Mouse (Mus musculus) forebrain, embryonic 10.5 days (tissue): ENCODE results near the gene Mag. TPM values are rescaled to one million over a fixed set of nuclear protein-coding genes. Genes with fewer than 3 reads are reported as not detected.
"Not testable (repeated sequence)": the region's sequence is repeated elsewhere in the genome, so short reads cannot be mapped to it uniquely, and the experiment has no call there.

ENCODE experiments used
- DNase-seq: peaks from one replicate; pipeline ENCODE4 v3.0.0-alpha.2; 2017; ENCODE audit warnings: low spot score; ENCODE audit errors: extremely low spot score
- H3K27ac ChIP-seq: fragments of 300-500 bp; sonication (generic); 2 replicates; pipeline ENCODE4 v1.5.1; 2016; ENCODE audit warnings: mild to moderate bottlenecking
- H3K27me3 ChIP-seq: fragments of 300-500 bp; sonication (generic); 2 replicates; pipeline ENCODE4 v1.6.1; 2016; ENCODE audit warnings: mild to moderate bottlenecking; ENCODE audit not compliant: poor library complexity, severe bottlenecking
- H3K36me3 ChIP-seq: fragments of 300-500 bp; sonication (generic); replicated peaks from 2 replicates; pipeline ENCODE4 v1.6.1; 2016; ENCODE audit warnings: mild to moderate bottlenecking, moderate library complexity
- H3K4me1 ChIP-seq: fragments of 300-500 bp; sonication (generic); 2 replicates; pipeline ENCODE4 v1.6.1; 2016
- H3K4me3 ChIP-seq: fragments of 300-500 bp; sonication (generic); 2 replicates; pipeline ENCODE4 v1.5.1; 2016; ENCODE audit warnings: mild to moderate bottlenecking, moderate library complexity
- H3K9me3 ChIP-seq: fragments of 300-500 bp; sonication (generic); 2 replicates; pipeline ENCODE4 v1.6.1; 2016; ENCODE audit warnings: mild to moderate bottlenecking, moderate library complexity
- WGBS: fragments of 180-500 bp; shearing (Covaris S2); methylation state at CpG from one replicate; pipeline ENCODE4 v1.1.7; 2016; 5-methylcytosine and 5-hydroxymethylcytosine counted together
- polyA plus RNA-seq: library from polyadenylated mRNA; unstranded; fragments of >200 nt; fragmentation: Nextera tagmentation; extraction: Ambion mirVana; gene quantifications from 2 replicates; pipeline ENCODE4 v1.2.1, GENCODE M21; 2016

The Mag gene
- polyA plus RNA-seq, 1 experiment from 2014 or later: 0.35 TPM

DNA sequence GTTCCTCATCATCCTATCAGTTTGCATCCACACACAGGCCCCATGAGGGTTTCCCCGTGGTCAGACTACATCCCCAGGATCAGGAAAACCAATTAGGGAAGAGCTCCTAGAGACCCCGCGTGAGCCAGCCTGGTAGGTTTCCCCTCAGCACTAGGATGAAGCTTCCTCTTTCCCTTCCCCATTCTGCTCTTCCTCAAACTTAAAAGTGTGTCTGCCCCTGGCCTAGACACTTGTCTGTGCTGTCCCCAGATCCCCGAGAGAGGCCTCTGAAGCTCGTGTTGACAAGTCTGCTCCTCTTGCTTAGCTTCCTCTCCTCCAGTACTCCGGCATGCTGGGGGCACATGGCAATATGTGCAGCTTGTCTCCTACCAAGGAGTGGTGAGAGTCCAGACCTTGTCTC lies 38.8 kb upstream of the Mag start:
- H3K27ac ChIP-seq: no peak overlapping the region
- H3K36me3 ChIP-seq: peaks cover 75% of the 10 kb centered on the region
- no peak for DNase-seq
- H3K27me3 ChIP-seq: no peaks in the 10 kb centered on the region
- H3K4me3 ChIP-seq: no peak overlapping the region
- peaks cover 19% of the 10 kb centered on the region for H3K4me1 ChIP-seq
- WGBS: 92% methylated on average over 6 of the region's 6 CpGs
- H3K9me3 ChIP-seq: no peaks in the 10 kb centered on the region

DNA sequence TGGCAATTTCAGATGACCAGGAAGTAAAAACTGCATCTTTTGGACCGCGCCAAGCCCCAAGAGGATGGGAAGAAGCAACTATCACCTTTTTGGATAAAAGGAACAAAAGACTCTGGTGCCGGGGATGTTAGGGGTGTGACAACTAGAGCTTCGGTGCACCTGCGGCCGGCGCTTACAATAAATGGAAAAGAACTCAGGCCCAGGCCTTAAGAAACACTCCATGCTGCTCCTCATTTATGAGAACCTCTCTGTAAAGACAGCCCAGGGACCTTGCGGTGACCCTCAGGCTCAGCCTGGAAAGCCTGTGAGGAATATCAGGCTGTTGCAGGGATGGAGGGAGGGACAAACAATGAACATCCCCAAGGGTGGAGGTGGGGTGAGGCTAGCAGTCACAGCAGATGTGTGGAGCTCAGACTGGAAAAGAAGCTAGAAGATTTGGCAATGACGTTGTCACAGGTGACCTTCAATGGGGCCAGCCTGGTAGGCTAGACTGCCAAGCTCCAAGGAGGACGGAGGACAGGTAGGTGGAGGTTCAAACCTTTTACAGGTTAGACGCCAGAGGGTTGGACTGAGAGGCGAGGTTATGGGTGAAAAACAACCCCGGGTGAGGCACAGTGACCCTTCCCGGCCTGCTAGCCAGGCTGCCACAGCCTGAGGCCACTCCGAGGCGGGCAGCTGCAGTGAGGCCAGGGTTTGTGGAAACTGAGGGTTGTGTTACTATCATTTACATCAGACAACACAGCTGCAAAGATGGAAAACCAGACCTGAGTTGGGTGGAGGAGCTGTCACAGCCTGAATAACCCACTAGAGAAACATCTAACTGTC lies 38.0 kb upstream of the Mag start:
- no peak overlapping the region for H3K27ac ChIP-seq
- H3K36me3 ChIP-seq: peaks cover 73% of the 10 kb centered on the region
- 94% methylated on average over 16 of the region's 16 CpGs for WGBS
- peaks cover 11% of the 10 kb centered on the region for H3K4me1 ChIP-seq
- H3K27me3 ChIP-seq: no peaks in the 10 kb centered on the region
- H3K4me3 ChIP-seq: no peak overlapping the region
- no peaks in the 10 kb centered on the region for H3K9me3 ChIP-seq
- no peak for DNase-seq

DNA sequence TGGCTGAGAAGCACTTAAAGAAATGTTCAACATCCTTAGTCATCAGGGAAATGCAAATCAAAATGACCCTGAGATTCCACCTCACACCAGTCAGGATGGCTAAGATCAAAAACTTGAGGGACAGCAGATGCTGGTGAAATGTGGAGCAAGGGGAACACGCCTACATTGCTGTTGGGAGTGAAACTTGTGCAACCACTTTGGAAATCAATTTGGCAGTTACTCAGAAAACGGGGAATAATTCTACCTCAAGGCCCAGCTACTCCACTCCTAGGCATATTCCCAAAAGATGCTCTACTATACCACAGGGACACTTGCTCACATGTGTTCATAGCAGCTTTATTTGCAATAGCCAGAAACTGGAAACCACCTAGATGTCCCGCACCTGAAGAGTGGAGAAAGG lies 35.2 kb upstream of the Mag start:
- WGBS: 83% methylated on average over 3 of the region's 3 CpGs
- DNase-seq, H3K27me3 ChIP-seq, H3K4me1 ChIP-seq, H3K27ac ChIP-seq, H3K9me3 ChIP-seq, H3K4me3 ChIP-seq: not testable (repeated sequence)
- H3K36me3 ChIP-seq: peaks cover 87% of the 10 kb centered on the region

DNA sequence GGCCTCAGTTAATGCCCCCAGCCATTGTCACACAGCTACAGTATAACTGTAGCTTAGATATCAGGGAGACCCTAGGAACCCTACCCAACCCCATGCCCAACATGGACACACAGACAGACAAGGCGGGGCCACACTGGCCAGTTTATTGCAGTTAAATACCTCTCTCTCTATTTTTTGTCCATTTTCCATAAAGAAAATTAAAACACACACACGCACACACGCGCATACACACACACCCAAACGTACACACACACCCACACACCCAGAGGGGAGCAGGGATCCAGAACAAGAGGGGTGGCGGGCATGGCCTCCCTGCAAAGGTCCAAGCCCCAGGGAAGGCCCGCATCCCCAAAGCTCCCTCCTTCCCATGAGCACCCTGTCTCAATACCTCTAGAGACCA lies 31.2 kb upstream of the Mag start:
- H3K4me3 ChIP-seq: no peak overlapping the region
- no peak for DNase-seq
- no peaks in the 10 kb centered on the region for H3K27me3 ChIP-seq
- H3K4me1 ChIP-seq: no peaks in the 10 kb centered on the region
- WGBS: 94% methylated on average over 7 of the region's 7 CpGs
- H3K27ac ChIP-seq: no peak overlapping the region
- H3K9me3 ChIP-seq: no peaks in the 10 kb centered on the region
- H3K36me3 ChIP-seq: peaks cover 48% of the 10 kb centered on the region

DNA sequence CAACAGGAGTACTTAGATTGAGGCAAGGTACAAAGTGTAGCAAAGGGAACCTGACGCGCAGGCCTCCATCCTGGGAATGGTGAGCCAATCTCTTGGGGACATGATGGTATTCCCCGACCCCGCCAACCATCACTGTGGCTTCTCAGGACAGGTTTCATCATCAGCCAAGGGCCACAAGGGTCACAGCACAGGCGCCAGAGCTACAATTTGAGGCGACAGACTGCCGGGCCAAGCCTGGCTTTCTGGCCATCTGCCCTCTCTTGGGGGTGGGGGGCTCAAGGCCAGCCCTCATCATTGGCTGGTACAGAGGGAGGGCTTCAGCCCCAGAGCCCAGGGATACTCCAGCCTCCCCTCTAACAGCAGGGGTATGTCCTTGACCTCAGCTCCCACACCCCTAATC lies 30.8 kb upstream of the Mag start:
- not testable (repeated sequence) for H3K27me3 ChIP-seq, H3K27ac ChIP-seq, DNase-seq, H3K4me3 ChIP-seq, H3K9me3 ChIP-seq, H3K4me1 ChIP-seq
- peaks cover 44% of the 10 kb centered on the region for H3K36me3 ChIP-seq
- WGBS: 94% methylated on average over 7 of the region's 7 CpGs

DNA sequence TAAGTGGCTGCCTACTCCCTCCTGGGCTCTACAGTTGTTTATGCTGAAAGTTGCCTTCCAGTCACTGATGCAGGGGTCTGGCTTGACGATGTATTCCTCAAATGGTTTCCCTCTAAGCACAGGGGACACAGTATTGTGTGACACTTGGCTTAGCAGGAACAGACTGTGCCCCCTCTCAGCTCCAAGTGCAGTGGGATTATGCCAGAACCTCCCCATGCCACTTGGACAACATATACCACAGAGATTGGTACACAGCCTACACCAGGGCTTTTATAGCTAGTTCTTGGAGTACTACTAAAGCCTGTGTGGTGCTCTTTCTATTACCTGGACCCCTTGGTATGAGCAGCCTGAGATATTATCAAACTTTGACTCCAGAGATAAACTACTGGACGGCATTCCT lies 30.0 kb upstream of the Mag start:
- 74% methylated on average over 2 of the region's 2 CpGs for WGBS
- peaks cover 37% of the 10 kb centered on the region for H3K36me3 ChIP-seq
- not testable (repeated sequence) for DNase-seq, H3K4me3 ChIP-seq, H3K27me3 ChIP-seq, H3K9me3 ChIP-seq, H3K4me1 ChIP-seq, H3K27ac ChIP-seq

DNA sequence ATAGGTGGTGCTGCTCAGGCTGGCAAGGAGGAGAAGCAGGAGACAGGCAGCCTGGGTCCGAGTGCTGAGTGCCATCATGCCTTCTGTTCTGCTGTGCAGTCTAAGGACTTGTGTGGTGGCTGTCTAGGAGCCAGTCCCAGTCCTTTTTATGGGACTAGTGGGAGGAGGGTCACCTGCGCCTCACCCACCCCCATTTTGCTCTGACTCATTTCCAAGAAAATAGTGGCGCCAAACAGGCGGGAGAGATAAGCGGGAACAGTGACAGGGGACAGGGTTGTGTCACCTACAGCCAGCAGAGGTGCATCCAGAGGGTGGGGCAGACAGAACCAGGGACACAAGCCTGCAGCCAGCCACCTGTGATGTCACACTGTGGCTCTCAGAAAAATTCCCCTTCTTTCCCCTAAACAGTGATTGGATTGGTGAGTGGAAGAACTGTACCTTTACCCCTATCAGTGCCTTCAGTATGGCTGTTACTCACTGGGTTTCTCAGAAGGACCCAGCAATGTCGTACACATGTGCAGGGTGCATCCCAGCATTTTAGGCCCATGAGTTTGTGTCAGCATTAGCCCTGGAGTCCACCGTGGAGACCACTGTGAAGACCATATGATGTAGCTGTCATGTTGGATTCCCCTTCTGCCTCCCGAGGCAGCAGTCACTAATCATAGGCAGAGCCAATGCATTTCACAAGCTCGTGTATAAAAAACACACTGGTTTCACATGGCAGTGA lies 29.4 kb upstream of the Mag start, which contains the start of gene Hamp:
TSS of gene Hamp (minus strand) at position 124 of the 727 bp plus-strand sequence.
- no peaks in the 10 kb centered on the region for H3K4me1 ChIP-seq
- H3K9me3 ChIP-seq: no peaks in the 10 kb centered on the region
- no peak for DNase-seq
- no peak within 1 kb of the TSS for H3K27ac ChIP-seq
- peaks cover 30% of the 10 kb centered on the region for H3K36me3 ChIP-seq
- no peaks in the 10 kb centered on the region for H3K27me3 ChIP-seq
- 78% methylated on average over 9 of the region's 9 CpGs for WGBS
- H3K4me3 ChIP-seq: no peak within 1 kb of the TSS

DNA sequence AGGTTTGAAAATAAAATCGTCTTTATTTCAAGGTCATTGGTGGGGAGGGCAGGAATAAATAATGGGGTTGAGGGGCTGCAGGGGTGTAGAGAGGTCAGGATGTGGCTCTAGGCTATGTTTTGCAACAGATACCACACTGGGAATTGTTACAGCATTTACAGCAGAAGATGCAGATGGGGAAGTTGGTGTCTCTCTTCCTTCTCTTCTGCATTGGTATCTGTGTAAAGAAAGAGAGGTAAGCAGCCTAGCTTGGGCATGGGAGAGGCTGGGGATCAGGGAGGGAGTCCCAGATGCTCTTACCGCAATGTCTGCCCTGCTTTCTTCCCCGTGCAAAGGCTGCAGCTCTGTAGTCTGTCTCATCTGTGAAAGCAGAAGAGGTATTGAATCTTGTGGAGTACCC lies 27.7 kb upstream of the Mag start:
- not testable (repeated sequence) for H3K4me3 ChIP-seq, H3K9me3 ChIP-seq, H3K27me3 ChIP-seq, H3K4me1 ChIP-seq, H3K27ac ChIP-seq, DNase-seq
- WGBS: 55% methylated on average over 3 of the region's 3 CpGs
- peaks cover 20% of the 10 kb centered on the region for H3K36me3 ChIP-seq

DNA sequence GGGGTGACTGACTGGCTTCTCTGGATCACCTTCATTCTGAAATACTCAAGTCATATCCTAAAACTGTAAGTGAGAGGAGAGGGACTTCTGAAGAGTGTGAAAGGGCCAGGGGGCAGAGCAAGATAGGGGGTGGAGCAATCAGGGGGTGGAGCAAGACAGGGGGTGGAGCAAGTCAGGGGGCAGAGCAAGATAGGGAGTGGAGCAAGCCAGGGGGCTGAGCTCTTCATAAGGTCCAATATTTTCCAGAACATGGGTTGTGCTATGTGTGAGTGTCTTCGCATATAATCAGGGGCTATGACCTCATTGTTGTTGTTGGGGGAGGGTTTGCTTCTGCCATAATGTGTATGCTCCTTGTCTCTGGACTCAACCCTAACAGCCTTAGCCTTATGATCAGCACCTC lies 25.4 kb upstream of the Mag start:
- H3K27me3 ChIP-seq, H3K9me3 ChIP-seq, H3K4me1 ChIP-seq, H3K36me3 ChIP-seq, H3K4me3 ChIP-seq, H3K27ac ChIP-seq, DNase-seq: not testable (repeated sequence)
- 81% methylated on average over 1 of the region's 1 CpGs for WGBS

DNA sequence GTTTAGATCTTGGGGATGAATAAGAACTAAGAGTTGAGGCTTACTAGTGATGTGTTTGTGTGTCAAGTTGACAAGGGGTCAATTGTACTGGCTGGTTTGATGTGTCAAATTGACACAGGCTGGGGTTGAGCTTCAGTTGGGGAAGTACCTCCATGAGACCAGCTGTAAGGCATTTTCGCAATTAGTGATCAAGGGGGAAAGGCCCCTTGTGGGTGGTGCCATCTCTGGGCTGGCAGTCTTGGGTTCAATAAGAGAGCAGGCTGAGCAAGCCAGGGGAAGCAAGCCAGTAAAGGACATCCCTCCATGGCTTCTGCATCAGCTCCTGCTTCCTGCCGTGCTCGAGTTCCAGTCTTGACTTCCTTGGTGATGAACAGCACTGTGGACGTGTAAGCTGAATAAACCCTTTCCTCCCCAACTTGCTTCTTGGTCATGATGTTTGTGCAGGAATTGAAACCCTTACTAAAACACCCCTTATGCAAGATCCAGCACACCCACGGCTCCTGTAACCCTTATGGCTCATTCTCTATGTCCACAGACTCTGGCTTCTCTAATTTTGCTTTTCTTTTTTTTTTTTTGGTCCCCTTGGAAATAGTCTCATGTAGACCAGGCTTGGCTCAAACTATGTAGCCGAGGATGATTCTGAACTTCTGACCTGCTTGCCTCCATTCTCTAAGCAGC lies 20.9 kb upstream of the Mag start:
- not testable (repeated sequence) for H3K9me3 ChIP-seq, H3K4me3 ChIP-seq, H3K27me3 ChIP-seq, DNase-seq, H3K4me1 ChIP-seq, H3K36me3 ChIP-seq, H3K27ac ChIP-seq
- 77% methylated on average over 6 of the region's 6 CpGs for WGBS

DNA sequence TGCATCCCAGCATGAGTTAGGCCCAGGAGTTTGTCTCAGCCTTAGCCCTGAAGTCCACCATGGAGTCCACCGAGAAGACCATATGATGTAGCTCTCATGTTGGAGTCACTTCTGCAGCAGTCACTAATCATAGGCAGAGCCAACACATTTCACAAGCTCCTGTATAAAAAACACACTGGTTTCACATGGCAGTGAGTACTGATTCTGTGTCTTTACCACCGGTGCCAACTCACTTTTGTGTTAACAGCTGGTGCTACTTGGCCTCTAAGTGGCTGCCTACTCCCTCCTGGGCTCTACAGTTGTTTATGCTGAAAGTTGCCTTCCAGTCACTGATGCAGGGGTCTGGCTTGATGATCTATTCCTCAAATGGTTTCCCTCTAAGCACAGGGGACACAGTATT lies 9.9 kb upstream of the Mag start, which contains the start of gene Hamp2:
TSS of gene Hamp2 (minus strand) at position 101 of the 400 bp plus-strand sequence.
- WGBS: 72% methylated on average over 2 of the region's 2 CpGs
- not testable (repeated sequence) for H3K36me3 ChIP-seq, H3K27ac ChIP-seq, H3K27me3 ChIP-seq, DNase-seq, H3K4me3 ChIP-seq, H3K9me3 ChIP-seq, H3K4me1 ChIP-seq

DNA sequence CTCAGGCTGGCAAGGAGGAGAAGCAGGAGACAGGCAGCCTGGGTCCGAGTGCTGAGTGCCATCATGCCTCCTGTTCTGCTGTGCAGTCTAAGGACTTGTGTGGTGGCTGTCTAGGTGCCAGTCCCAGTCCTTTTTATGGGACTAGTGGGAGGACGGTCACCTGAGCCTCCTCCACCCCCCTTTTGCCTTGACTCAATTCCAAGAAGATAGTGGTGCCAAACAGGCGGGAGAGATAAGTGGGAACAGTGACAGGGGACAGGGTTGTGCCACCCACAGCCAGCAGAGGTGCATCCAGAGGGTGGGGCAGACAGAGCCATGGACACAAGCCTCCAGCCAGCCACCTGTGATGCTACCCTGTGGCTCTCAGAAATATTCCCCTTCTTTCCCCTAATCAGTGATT lies 9.4 kb upstream of the Mag start:
- WGBS: 75% methylated on average over 3 of the region's 3 CpGs
- no peak for DNase-seq
- no peak overlapping the region for H3K27ac ChIP-seq
- H3K4me3 ChIP-seq: no peak overlapping the region
- no peaks in the 10 kb centered on the region for H3K27me3 ChIP-seq
- H3K9me3 ChIP-seq: no peaks in the 10 kb centered on the region
- no peaks in the 10 kb centered on the region for H3K36me3 ChIP-seq
- no peaks in the 10 kb centered on the region for H3K4me1 ChIP-seq

DNA sequence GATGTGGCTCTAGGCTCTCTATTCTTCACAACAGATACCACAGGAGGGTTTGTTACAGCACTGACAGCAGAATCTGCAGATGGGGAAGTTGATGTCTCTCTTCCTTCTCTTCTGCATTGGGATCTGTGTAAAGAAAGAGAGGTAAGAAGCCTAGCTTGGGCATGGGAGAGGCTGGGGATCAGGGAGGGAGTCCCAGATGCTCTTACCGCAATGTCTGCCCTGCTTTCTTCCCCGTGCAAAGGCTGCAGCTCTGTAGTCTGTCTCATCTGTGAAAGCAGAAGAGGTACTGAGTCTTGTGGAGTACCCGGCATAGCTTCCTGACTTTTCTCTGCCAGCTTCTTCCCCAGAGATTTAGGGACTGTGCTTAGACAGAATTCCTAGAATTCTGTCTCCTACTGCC lies 7.8 kb upstream of the Mag start:
- not testable (repeated sequence) for DNase-seq, H3K4me1 ChIP-seq, H3K9me3 ChIP-seq, H3K27me3 ChIP-seq, H3K27ac ChIP-seq, H3K36me3 ChIP-seq, H3K4me3 ChIP-seq
- 75% methylated on average over 3 of the region's 3 CpGs for WGBS
